Mouse (Mus musculus) limb, embryonic 14.5 days (tissue): Measurements from ENCODE around the gene Pgd. TPM values are rescaled to one million over a fixed set of nuclear protein-coding genes. Genes with fewer than 3 reads are reported as not detected.

Experiments
- ATAC-seq: fragments of 200-750 bp; cut with Nextera tagmentation; 2 replicates; pipeline ENCODE4 v1.8.0; 2017; ENCODE audit warnings: low read depth, moderate number of reproducible peaks, moderate TSS enrichment; ENCODE audit not compliant: low FRiP score
- DNase-seq: peaks from one replicate; pipeline ENCODE4 v3.0.0-alpha.2; 2015; ENCODE audit warnings: low spot score
- H3K27ac ChIP-seq: fragments of 300-500 bp; sonication (generic); replicated peaks from 2 replicates; pipeline ENCODE4 v1.5.1; 2014; ENCODE audit warnings: low read depth, mild to moderate bottlenecking, low read length, moderate library complexity, mixed read lengths
- H3K27me3 ChIP-seq: fragments of 300-500 bp; sonication (generic); 2 replicates; pipeline ENCODE4 v1.6.1; 2014; ENCODE audit warnings: low read length, mixed read lengths; ENCODE audit not compliant: control insufficient read depth, insufficient read depth
- H3K36me3 ChIP-seq: fragments of 300-500 bp; sonication (generic); 2 replicates; pipeline ENCODE4 v1.6.1; 2014; ENCODE audit warnings: mild to moderate bottlenecking, low read length, moderate library complexity, mixed read lengths; ENCODE audit not compliant: control insufficient read depth, insufficient read depth
- H3K4me1 ChIP-seq: fragments of 300-500 bp; sonication (generic); 2 replicates; pipeline ENCODE4 v1.6.1; 2014; ENCODE audit warnings: antibody characterized with exemption, low read length, mixed read lengths; ENCODE audit not compliant: control insufficient read depth, insufficient read depth
- H3K4me2 ChIP-seq: fragments of 300-500 bp; sonication (generic); replicated peaks from 2 replicates; pipeline ENCODE4 v1.6.1; 2014; ENCODE audit warnings: low read depth, mild to moderate bottlenecking, low read length, moderate library complexity; ENCODE audit not compliant: severe bottlenecking
- H3K4me3 ChIP-seq: fragments of 300-500 bp; sonication (generic); replicated peaks from 2 replicates; pipeline ENCODE4 v1.5.1; 2014; ENCODE audit warnings: low read length
- H3K9ac ChIP-seq: fragments of 300-500 bp; sonication (generic); 2 replicates; pipeline ENCODE4 v1.6.1; 2014; ENCODE audit warnings: mild to moderate bottlenecking, low read depth, low read length, moderate library complexity; ENCODE audit not compliant: severe bottlenecking
- H3K9me3 ChIP-seq: fragments of 300-500 bp; sonication (generic); 2 replicates; pipeline ENCODE4 v1.6.1; 2016; ENCODE audit warnings: low read length; ENCODE audit not compliant: control insufficient read depth
- POLR2A ChIP-seq: fragments of 200-500 bp; IDR thresholded peaks from 2 replicates; pipeline ENCODE4 v1.8.0; 2012; ENCODE audit warnings: inconsistent platforms, mild to moderate bottlenecking, moderate library complexity, borderline replicate concordance; ENCODE audit not compliant: insufficient read depth, insufficient read length; ENCODE audit errors: extremely low read depth
- WGBS: fragments of 180-500 bp; shearing (Covaris S2); extraction: QIAGEN DNeasy Blood & Tissue Kit; methylation state at CpG from one replicate; pipeline ENCODE4 v1.1.7; 2014; 5-methylcytosine and 5-hydroxymethylcytosine counted together
- polyA plus RNA-seq, 2 experiments: library from polyadenylated mRNA; depleted of rRNA in 1 of 2; stranded (reverse) in 1 of 2; unstranded in 1 of 2; fragments of >200 nt; fragmentation: Nextera tagmentation in 1 of 2; extraction: Ambion mirVana in 1 of 2; gene quantifications; 2 replicates each; pipeline versions ENCODE4 v1.2.1 to v1.2.3; 2012 to 2014

The Pgd gene
- polyA plus RNA-seq, 2 experiments = 41.9 to 99.0 TPM

DNA sequence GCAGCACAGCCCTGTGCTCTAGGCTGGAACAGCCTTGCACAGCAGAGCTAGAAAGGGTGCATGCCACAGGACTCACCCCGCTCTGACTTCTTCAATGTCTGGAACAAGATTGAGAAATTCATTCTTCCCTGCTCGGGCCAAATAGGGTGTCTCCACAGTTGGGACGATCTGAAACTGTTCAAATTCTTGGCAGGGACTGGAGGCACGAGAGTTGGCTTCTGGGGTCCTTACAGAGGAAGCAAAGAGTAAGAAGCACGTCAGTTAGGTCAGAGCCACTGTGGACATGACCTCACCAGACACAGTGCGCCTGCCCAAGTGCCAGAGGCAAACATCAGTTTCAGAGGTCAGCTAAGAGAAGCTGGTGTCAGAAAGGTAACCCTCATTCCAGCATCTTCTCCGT is 15.6 kb upstream of the Pgd start:
- TF ChIP-seq POLR2A = no peak
- Histone ChIP-seq H3K27me3 (no peaks in the 10 kb centered on the region), H3K4me1 (no peaks in the 10 kb centered on the region), H3K36me3 (peaks cover 80% of the 10 kb centered on the region), H3K9me3 (no peaks in the 10 kb centered on the region), H3K9ac (no peak overlapping the region), H3K4me2 (no peak overlapping the region), H3K27ac (no peak overlapping the region), H3K4me3 (no peak overlapping the region)
- 92% methylated on average over 7 of the region's 7 CpGs for WGBS
- no peak for ATAC-seq
- no peak for DNase-seq

DNA sequence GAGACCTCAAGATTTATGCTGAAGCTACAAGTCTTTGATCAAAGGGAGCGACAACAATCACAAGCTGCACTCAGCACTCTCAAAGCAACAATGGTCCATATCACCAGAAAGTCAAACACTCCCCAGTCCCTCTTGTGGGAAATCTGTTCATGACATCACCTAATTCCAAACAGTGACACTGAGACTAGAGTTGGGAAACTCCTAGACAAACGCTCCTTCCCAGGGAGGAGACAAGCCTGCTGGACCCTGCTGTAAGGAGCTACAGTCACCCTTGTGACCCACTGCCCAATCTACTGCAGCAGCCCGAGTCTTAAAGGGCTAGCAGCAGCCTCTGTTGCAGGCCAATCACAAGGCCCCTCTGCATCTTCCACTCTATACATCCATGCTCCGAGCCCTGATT is 13.0 kb upstream of the Pgd start:
- ATAC-seq (no peak), DNase-seq (no peak)
- WGBS = 59% methylated on average over 4 of the region's 4 CpGs
- no peak overlapping the region for H3K4me2 ChIP-seq
- H3K9me3 ChIP-seq = no peaks in the 10 kb centered on the region
- H3K36me3 ChIP-seq = peaks cover 60% of the 10 kb centered on the region
- H3K4me3 ChIP-seq = no peak overlapping the region
- H3K9ac ChIP-seq = no peak overlapping the region
- TF ChIP-seq POLR2A = no peak
- no peak overlapping the region for H3K27ac ChIP-seq
- no peaks in the 10 kb centered on the region for H3K27me3 ChIP-seq
- H3K4me1 ChIP-seq = no peaks in the 10 kb centered on the region

DNA sequence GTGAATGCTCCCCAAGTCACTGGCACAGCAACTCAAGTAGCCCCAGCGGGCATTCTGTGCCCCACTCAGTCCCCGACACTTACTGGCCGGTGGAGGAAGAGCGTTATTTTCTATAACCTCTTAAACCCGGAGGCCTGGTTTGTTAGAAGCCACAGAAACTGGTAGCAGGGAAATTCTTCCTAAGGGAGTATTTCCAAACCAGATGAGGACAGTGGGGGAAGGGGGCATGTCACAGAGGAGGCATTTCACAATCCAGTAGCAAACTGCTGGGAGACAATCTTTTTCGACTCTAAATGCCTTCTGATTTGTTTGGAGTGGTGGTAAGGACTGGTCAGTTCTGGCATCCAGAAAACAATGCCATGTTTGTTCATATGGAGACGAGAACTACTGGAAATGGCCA is 12.6 kb upstream of the Pgd start:
- Histone ChIP-seq H3K27ac (no peak overlapping the region), H3K4me2 (no peak overlapping the region), H3K4me1 (no peaks in the 10 kb centered on the region), H3K9me3 (no peaks in the 10 kb centered on the region), H3K27me3 (no peaks in the 10 kb centered on the region), H3K36me3 (peaks cover 56% of the 10 kb centered on the region), H3K9ac (no peak overlapping the region), H3K4me3 (no peak overlapping the region)
- no peak for DNase-seq
- no peak for TF ChIP-seq POLR2A
- ATAC-seq = no peak
- 72% methylated on average over 7 of the region's 7 CpGs for WGBS

DNA sequence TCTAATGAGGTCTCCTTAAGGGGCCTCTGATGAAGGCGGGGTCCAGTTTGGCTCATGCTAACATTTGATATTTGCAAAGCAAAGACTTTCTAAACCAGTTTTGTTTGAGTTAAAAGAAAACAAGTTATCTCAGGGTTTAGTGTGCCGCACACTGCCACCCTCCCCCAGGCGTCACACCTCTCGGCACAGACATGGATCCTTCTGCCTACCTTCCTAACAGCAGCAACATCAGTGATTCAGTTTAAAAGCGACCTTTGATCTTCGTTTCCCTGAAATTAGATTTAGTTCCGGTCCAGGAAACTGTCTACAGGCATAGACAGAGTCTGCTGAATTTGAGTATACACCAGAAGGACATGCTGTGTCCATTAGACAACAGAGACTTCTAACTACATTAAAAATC is 11.8 kb upstream of the Pgd start:
- ATAC-seq (no peak), DNase-seq (no peak)
- Histone ChIP-seq H3K4me1 (no peaks in the 10 kb centered on the region), H3K27ac (no peak overlapping the region), H3K4me3 (no peak overlapping the region), H3K9ac (no peak overlapping the region), H3K9me3 (no peaks in the 10 kb centered on the region), H3K4me2 (no peak overlapping the region), H3K36me3 (peaks cover 48% of the 10 kb centered on the region), H3K27me3 (no peaks in the 10 kb centered on the region)
- TF ChIP-seq POLR2A = no peak
- WGBS = 61% methylated on average over 7 of the region's 7 CpGs

DNA sequence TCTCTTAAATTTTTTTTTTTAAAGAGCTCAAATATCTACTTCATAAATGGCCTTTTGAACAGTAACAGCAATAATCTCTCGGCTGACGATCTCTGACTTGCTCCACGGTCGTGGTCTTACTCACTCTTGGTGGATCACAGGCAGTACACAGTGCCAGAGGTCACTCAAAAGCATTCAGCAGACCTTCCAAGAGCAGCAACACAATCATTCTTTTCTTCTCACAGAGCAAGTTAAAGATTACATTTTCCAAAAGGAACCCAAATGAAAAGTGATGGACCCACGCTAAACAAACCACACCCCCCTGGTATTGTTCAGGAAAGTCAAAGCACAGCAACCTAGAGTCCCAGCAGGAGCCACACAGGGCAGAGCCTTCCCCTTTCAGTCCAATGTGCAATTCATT is 10.5 kb upstream of the Pgd start:
- Histone ChIP-seq H3K9me3 (no peaks in the 10 kb centered on the region), H3K36me3 (peaks cover 35% of the 10 kb centered on the region), H3K4me2 (no peak overlapping the region), H3K4me1 (peaks cover 6% of the 10 kb centered on the region), H3K4me3 (no peak overlapping the region), H3K9ac (no peak overlapping the region), H3K27ac (no peak overlapping the region), H3K27me3 (no peaks in the 10 kb centered on the region)
- TF ChIP-seq POLR2A = no peak
- 69% methylated on average over 5 of the region's 5 CpGs for WGBS
- DNase-seq (no peak), ATAC-seq (no peak)

DNA sequence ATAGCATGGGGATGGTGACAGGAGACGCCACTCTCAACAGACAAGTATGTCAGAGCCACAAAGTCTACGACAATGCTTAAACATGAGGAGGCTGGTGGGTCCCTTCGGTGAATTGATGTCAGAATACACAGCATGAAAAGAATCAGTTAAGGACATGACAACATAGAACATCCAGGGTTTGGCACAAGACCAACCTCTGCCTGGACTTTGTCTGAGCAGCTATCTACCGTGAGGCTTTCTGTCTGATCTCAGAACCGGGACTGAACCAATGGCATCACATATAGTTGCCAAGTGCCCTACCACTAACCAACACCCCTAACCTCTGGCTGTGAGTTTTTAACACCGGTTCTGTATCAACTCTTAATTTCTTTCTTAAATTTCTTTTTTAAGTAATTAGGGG is 10.1 kb upstream of the Pgd start:
- Histone ChIP-seq H3K9ac (no peak overlapping the region), H3K9me3 (no peaks in the 10 kb centered on the region), H3K36me3 (peaks cover 31% of the 10 kb centered on the region), H3K27ac (no peak overlapping the region), H3K4me3 (no peak overlapping the region), H3K4me2 (no peak overlapping the region), H3K27me3 (no peaks in the 10 kb centered on the region), H3K4me1 (peaks cover 6% of the 10 kb centered on the region)
- TF ChIP-seq POLR2A = no peak
- ATAC-seq (no peak), DNase-seq (no peak)
- 88% methylated on average over 6 of the region's 6 CpGs for WGBS
